Mouse (Mus musculus) myocyte (in vitro differentiated cells): ENCODE data around the gene Tmem88. TPM values are rescaled to one million over a fixed set of nuclear protein-coding genes. Genes with fewer than 3 reads are reported as not detected.

Experiments
- H3K27me3 ChIP-seq: one replicate; pipeline ENCODE4 v1.6.1; 2011; ENCODE audit not compliant: control insufficient read depth, insufficient read depth, insufficient read length
- H3K36me3 ChIP-seq: one replicate; pipeline ENCODE4 v1.6.1; 2011; ENCODE audit not compliant: control insufficient read depth, insufficient read depth
- H3K4me2 ChIP-seq: one replicate; pipeline ENCODE4 v1.6.1; 2011; ENCODE audit warnings: low read depth, control low read depth
- H3K4me3 ChIP-seq: one replicate; pipeline ENCODE4 v1.5.1; 2011; ENCODE audit warnings: mild to moderate bottlenecking, control low read depth, moderate library complexity
- H3K79me2 ChIP-seq: one replicate; pipeline ENCODE4 v1.6.1; 2011; ENCODE audit not compliant: control insufficient read depth, insufficient read depth
- H3ac ChIP-seq: one replicate; pipeline ENCODE4 v1.6.1; 2011; ENCODE audit not compliant: control insufficient read depth, insufficient read length
- CEBPB ChIP-seq: IDR thresholded peaks from 2 replicates; pipeline ENCODE4 v1.6.1; 2011; ENCODE audit warnings: mild to moderate bottlenecking, moderate library complexity; ENCODE audit not compliant: poor library complexity, insufficient read depth, severe bottlenecking
- MAX ChIP-seq: IDR thresholded peaks from one replicate; pipeline ENCODE4 v1.6.1; 2011; ENCODE audit warnings: low read depth, mild to moderate bottlenecking, control low read depth
- MYOD1 ChIP-seq, 3 experiments: IDR thresholded peaks; one replicate each; pipeline ENCODE4 v1.6.1; 2011; ENCODE audit warnings: control low read depth in 2 of 3, low read depth in 2 of 3, mild to moderate bottlenecking in 2 of 3, moderate library complexity in 1 of 3; ENCODE audit not compliant: insufficient read length in 2 of 3, control insufficient read depth in 1 of 3
- MYOG ChIP-seq, 3 experiments: IDR thresholded peaks; one replicate each; pipeline ENCODE4 v1.6.1; 2011; ENCODE audit warnings: control low read depth in 2 of 3, low read depth in 2 of 3, mild to moderate bottlenecking in 2 of 3; ENCODE audit not compliant: insufficient read length in 2 of 3, control insufficient read depth in 1 of 3, insufficient read depth in 1 of 3
- POLR2A ChIP-seq: IDR thresholded peaks from one replicate; pipeline ENCODE4 v1.6.1; 2011; ENCODE audit warnings: low read depth, mild to moderate bottlenecking, control low read depth, moderate library complexity; ENCODE audit not compliant: insufficient read length
- POLR2AphosphoS2 ChIP-seq: IDR thresholded peaks from one replicate; pipeline ENCODE4 v1.6.1; 2011; ENCODE audit warnings: low read depth, control low read depth; ENCODE audit not compliant: insufficient read length
- SRF ChIP-seq: IDR thresholded peaks from one replicate; pipeline ENCODE4 v1.6.1; 2011; ENCODE audit warnings: low read depth; ENCODE audit not compliant: control insufficient read depth, insufficient read length
- TCF12 ChIP-seq: IDR thresholded peaks from one replicate; pipeline ENCODE4 v1.6.1; 2011; ENCODE audit warnings: mild to moderate bottlenecking, control low read depth; ENCODE audit not compliant: poor library complexity, insufficient read depth, severe bottlenecking
- TCF3 ChIP-seq: IDR thresholded peaks from one replicate; pipeline ENCODE4 v1.6.1; 2011; ENCODE audit warnings: low read depth, control low read depth; ENCODE audit not compliant: insufficient read length
- USF1 ChIP-seq: IDR thresholded peaks from one replicate; pipeline ENCODE4 v1.6.1; 2011; ENCODE audit warnings: low read depth, mild to moderate bottlenecking, control low read depth, moderate library complexity
- polyA plus RNA-seq: library from polyadenylated mRNA; unstranded; fragments of >200 nt; fragmentation: generic; extraction: Trizol; gene quantifications from one replicate; pipeline ENCODE4 v1.2.1, GENCODE M21; 2012; ENCODE audit warnings: missing spikeins

Gene Tmem88
- polyA plus RNA-seq, 1 experiment = 0.16 TPM

- H3K36me3 ChIP-seq = peaks cover 13% of the 10 kb centered on the region
- H3K79me2 ChIP-seq = peaks cover 27% of the 10 kb centered on the region
- H3K27me3 ChIP-seq = no peaks in the 10 kb centered on the region
- H3ac ChIP-seq = peak overlapping the region; percentile 50
- H3K4me3 ChIP-seq = peak overlapping the region; percentile 100
- TF ChIP-seq SRF (no peak), USF1 (no peak), TCF12 (no peak)
- H3K4me2 ChIP-seq = peak overlapping the region; percentile 98
These were observed 18.5 kb upstream of the Tmem88 start for GRCm38 (mm10) chr11:69416509-69416908.

- Histone ChIP-seq H3K4me2 (peak overlapping the region; percentile 14), H3K27me3 (no peaks in the 10 kb centered on the region), H3K36me3 (peaks cover 13% of the 10 kb centered on the region), H3ac (peak overlapping the region; percentile 50), H3K79me2 (peaks cover 29% of the 10 kb centered on the region), H3K4me3 (peak overlapping the region; percentile 100)
- no peak for TF ChIP-seq TCF12
- no peak for TF ChIP-seq TCF3
- no peak for TF ChIP-seq MYOD1 (IDR thresholded peaks at IDR 0.05; ENCODE audit: control insufficient read depth in 1 of 3, insufficient read length in 2 of 3, low read depth in 2 of 3)
- TF ChIP-seq MYOG (IDR thresholded peaks at IDR 0.05; ENCODE audit: control insufficient read depth in 1 of 3, insufficient read depth in 1 of 3, insufficient read length in 2 of 3, low read depth in 2 of 3) = no peak
- TF ChIP-seq POLR2AphosphoS2 = peak; percentile 86
- TF ChIP-seq POLR2A = peak; percentile 70
- no peak for TF ChIP-seq MAX
These were observed 17.8 kb upstream of the Tmem88 start for GRCm38 (mm10) chr11:69415668-69416451.

- TF ChIP-seq POLR2A (peak; percentile 87), TCF3 (no peak), CEBPB (0 out of 2 replicates have a peak, but pooled peaks have one; percentile 12), MYOD1 (IDR thresholded peaks at IDR 0.05; ENCODE audit: control insufficient read depth in 1 of 3, insufficient read length in 2 of 3, low read depth in 2 of 3) (peak in 1 of 3 experiments; percentile 50), USF1 (no peak), POLR2AphosphoS2 (peak; percentile 93), MYOG (IDR thresholded peaks at IDR 0.05; ENCODE audit: control insufficient read depth in 1 of 3, insufficient read depth in 1 of 3, insufficient read length in 2 of 3, low read depth in 2 of 3) (peak in 1 of 3 experiments; percentile 58), SRF (peak; percentile 44)
- H3K4me3 ChIP-seq = peak overlapping the region; percentile 100
These were observed 17.3 kb upstream of the Tmem88 start for GRCm38 (mm10) chr11:69415327-69415667.

GRCm38 (mm10) chr11:69414421-69415326 lies 16.6 kb upstream of the Tmem88 start:
- Histone ChIP-seq H3K27me3 (no peaks in the 10 kb centered on the region), H3K4me2 (peak overlapping the region; percentile 96), H3K79me2 (peaks cover 41% of the 10 kb centered on the region), H3K36me3 (peaks cover 13% of the 10 kb centered on the region), H3K4me3 (peak overlapping the region; percentile 100), H3ac (peak overlapping the region; percentile 50)
- TF ChIP-seq TCF12 (peak; percentile 77), CEBPB (peak; percentile 100), TCF3 (no peak), SRF (no peak), MYOG (IDR thresholded peaks at IDR 0.05; ENCODE audit: control insufficient read depth in 1 of 3, insufficient read depth in 1 of 3, insufficient read length in 2 of 3, low read depth in 2 of 3) (no peak), MYOD1 (IDR thresholded peaks at IDR 0.05; ENCODE audit: control insufficient read depth in 1 of 3, insufficient read length in 2 of 3, low read depth in 2 of 3) (peak; percentile 64 to 94 (median 74)), USF1 (no peak), POLR2A (peak; percentile 1), MAX (no peak)

More at GRCm38 (mm10) chr11:69415327-69415667, 17.3 kb upstream of the Tmem88 start:
- Histone ChIP-seq H3ac (peak overlapping the region; percentile 50), H3K36me3 (peaks cover 13% of the 10 kb centered on the region), H3K4me2 (peak overlapping the region; percentile 96), H3K79me2 (peaks cover 35% of the 10 kb centered on the region), H3K27me3 (no peaks in the 10 kb centered on the region)
